Mouse (Mus musculus) cerebellum, adult 2 months (tissue): ENCODE data around the gene Ager. TPM values are rescaled to one million over a fixed set of nuclear protein-coding genes. Genes with fewer than 3 reads are reported as not detected.
A peak's percentile ranks its signal among the peaks of the same experiment; 100 is the strongest.

ENCODE experiments used
- DNase-seq, 2 experiments: peaks; one replicate each; pipeline ENCODE4 v3.0.0; 2021
- H3K27ac ChIP-seq: fragments of 200-500 bp; 2 replicates; pipeline ENCODE4 v1.5.1; 2012; ENCODE audit warnings: low read length, control low read depth, inconsistent platforms; ENCODE audit not compliant: insufficient read depth
- H3K27me3 ChIP-seq: fragments of 200-500 bp; 2 replicates; pipeline ENCODE4 v1.6.1; 2012; ENCODE audit warnings: inconsistent platforms, mild to moderate bottlenecking, low read length, moderate library complexity; ENCODE audit not compliant: control insufficient read depth, insufficient read depth
- H3K4me1 ChIP-seq: fragments of 200-500 bp; 2 replicates; pipeline ENCODE4 v1.6.1; 2011; ENCODE audit warnings: low read length; ENCODE audit not compliant: control insufficient read depth, insufficient read depth
- H3K4me3 ChIP-seq: fragments of 200-500 bp; replicated peaks from 2 replicates; pipeline ENCODE3; 2011; ENCODE audit warnings: mild to moderate bottlenecking, low read depth, low read length, control low read depth; ENCODE audit not compliant: insufficient read depth
- CTCF ChIP-seq: fragments of 200-500 bp; IDR thresholded peaks from 2 replicates; pipeline ENCODE4 v1.5.1; 2011; ENCODE audit warnings: low read depth, mild to moderate bottlenecking, control low read depth, low read length, moderate library complexity, borderline replicate concordance; ENCODE audit not compliant: insufficient read depth
- POLR2A ChIP-seq: fragments of 200-500 bp; IDR thresholded peaks from 2 replicates; pipeline ENCODE4 v1.6.1; 2011; ENCODE audit warnings: low read length, control low read depth, borderline replicate concordance; ENCODE audit not compliant: insufficient read depth
- WGBS: fragments of 180-500 bp; shearing (Covaris S2); methylation state at CpG from one replicate; pipeline ENCODE4 v1.1.7; 2018; 5-methylcytosine and 5-hydroxymethylcytosine counted together
- polyA plus RNA-seq: library from polyadenylated mRNA; depleted of rRNA; stranded (reverse); fragments of >200 nt; gene quantifications from 2 replicates; pipeline ENCODE4 v1.2.3, GENCODE M21; 2012

The Ager gene
- polyA plus RNA-seq, 1 experiment = 1.4 TPM

- TF ChIP-seq POLR2A (no peak), CTCF (no peak)
- 84% methylated on average over 11 of the region's 11 CpGs for WGBS
- H3K27ac ChIP-seq = no peak overlapping the region
Measured at GRCm38 (mm10) chr17:34613054-34613645, 15.5 kb downstream of the Ager start.

GRCm38 (mm10) chr17:34613830-34614229 is 16.2 kb downstream of the Ager start:
- WGBS = 70% methylated on average over 10 of the region's 10 CpGs
- H3K27ac ChIP-seq = no peak overlapping the region
- no peak for TF ChIP-seq CTCF
- TF ChIP-seq POLR2A = no peak
- no peaks in the 10 kb centered on the region for H3K27me3 ChIP-seq
- peaks cover 15% of the 10 kb centered on the region for H3K4me1 ChIP-seq
- no peak for DNase-seq
- no peak overlapping the region for H3K4me3 ChIP-seq

More at GRCm38 (mm10) chr17:34613054-34613645, 15.5 kb downstream of the Ager start:
- no peaks in the 10 kb centered on the region for H3K27me3 ChIP-seq
- H3K4me3 ChIP-seq = no peak overlapping the region
- peaks cover 15% of the 10 kb centered on the region for H3K4me1 ChIP-seq
- no peak for DNase-seq

- H3K27ac ChIP-seq = no peak within 1 kb of the TSS
- 57% methylated on average over 6 of the region's 6 CpGs for WGBS
Measured at GRCm38 (mm10) chr17:34615871-34616270, 18.2 kb downstream of the Ager start, which contains the start of gene Egfl8. TSS of gene Egfl8 (minus strand) at chr17:34615971.

GRCm38 (mm10) chr17:34618999-34619398 is 21.3 kb downstream of the Ager start:
- no peaks in the 10 kb centered on the region for H3K4me1 ChIP-seq
- no peak overlapping the region for H3K4me3 ChIP-seq
- TF ChIP-seq POLR2A = no peak
- TF ChIP-seq CTCF = peak; percentile 79
- WGBS = 17% methylated on average over 6 of the region's 6 CpGs
- no peak overlapping the region for H3K27ac ChIP-seq
- peak; percentile 67 to 76 for DNase-seq
- no peaks in the 10 kb centered on the region for H3K27me3 ChIP-seq

More at GRCm38 (mm10) chr17:34615871-34616270, 18.2 kb downstream of the Ager start, which contains the start of gene Egfl8:
- DNase-seq = no peak
- Histone ChIP-seq H3K4me3 (no peak within 1 kb of the TSS), H3K4me1 (peaks cover 8% of the 10 kb centered on the region), H3K27me3 (no peaks in the 10 kb centered on the region)
- no peak for TF ChIP-seq CTCF
- no peak for TF ChIP-seq POLR2A

- H3K27ac ChIP-seq = no peak overlapping the region
- WGBS = 92% methylated on average over 8 of the region's 8 CpGs
- H3K4me1 ChIP-seq = peaks cover 4% of the 10 kb centered on the region
- no peak overlapping the region for H3K4me3 ChIP-seq
- no peak for DNase-seq
- no peak for TF ChIP-seq POLR2A
- no peak for TF ChIP-seq CTCF
- H3K27me3 ChIP-seq = no peaks in the 10 kb centered on the region
Measured at GRCm38 (mm10) chr17:34621006-34621405, 23.3 kb downstream of the Ager start.

GRCm38 (mm10) chr17:34623161-34623560 is 25.5 kb downstream of the Ager start:
- peaks cover 10% of the 10 kb centered on the region for H3K4me1 ChIP-seq
- 76% methylated on average over 9 of the region's 9 CpGs for WGBS
- H3K4me3 ChIP-seq = no peak overlapping the region
- no peak for TF ChIP-seq POLR2A
- TF ChIP-seq CTCF = 0 out of 2 replicates have a peak, but pooled peaks have one; percentile 13
- no peaks in the 10 kb centered on the region for H3K27me3 ChIP-seq
- no peak for DNase-seq
- H3K27ac ChIP-seq = no peak overlapping the region

- Histone ChIP-seq H3K4me1 (peaks cover 10% of the 10 kb centered on the region), H3K27ac (no peak overlapping the region), H3K4me3 (no peak overlapping the region), H3K27me3 (no peaks in the 10 kb centered on the region)
- 96% methylated on average over 3 of the region's 3 CpGs for WGBS
- DNase-seq = no peak
- TF ChIP-seq POLR2A = no peak
- TF ChIP-seq CTCF = no peak
Measured at GRCm38 (mm10) chr17:34624981-34625380, 27.3 kb downstream of the Ager start.
